Mouse (Mus musculus): Measurements from ENCODE around the gene Actl6a.

Actl6a gene

DNA sequence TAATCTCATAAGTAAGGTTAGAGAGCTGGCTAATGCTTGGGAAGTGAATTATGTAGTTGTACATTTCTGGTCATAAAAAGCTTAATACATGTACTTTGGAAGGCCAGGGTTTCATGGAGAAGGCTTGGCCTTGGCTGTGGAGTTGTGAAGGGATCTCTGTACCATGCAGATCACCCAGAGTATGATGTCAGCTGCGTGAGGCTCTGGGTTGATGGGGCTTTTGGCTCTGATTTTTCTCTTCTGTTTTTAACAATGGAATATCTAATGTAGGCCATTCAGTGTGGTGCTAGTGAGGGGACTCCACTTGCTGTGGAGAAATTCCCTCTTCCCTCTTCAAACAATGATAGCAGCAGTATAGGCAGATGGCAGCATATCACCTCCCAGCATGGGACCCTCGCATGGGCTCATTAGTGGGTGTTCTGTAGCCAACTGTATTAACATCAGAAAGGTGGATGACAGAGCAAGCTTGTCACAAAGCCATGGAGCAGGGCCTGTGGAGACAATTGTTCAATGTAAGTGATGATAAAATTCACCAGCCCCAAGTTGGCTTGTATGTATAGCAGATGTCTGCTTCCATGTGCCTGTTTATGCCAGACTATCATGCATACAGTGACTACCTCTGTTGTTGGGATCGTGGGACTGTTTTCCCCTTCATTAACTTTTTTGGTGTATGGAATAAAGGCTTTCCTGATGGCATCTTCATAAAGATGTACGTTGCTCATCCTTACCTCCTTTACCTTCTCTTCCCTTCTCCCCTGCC, 43.9 kb downstream of the Actl6a start:
- no peak for DNase-seq

DNA sequence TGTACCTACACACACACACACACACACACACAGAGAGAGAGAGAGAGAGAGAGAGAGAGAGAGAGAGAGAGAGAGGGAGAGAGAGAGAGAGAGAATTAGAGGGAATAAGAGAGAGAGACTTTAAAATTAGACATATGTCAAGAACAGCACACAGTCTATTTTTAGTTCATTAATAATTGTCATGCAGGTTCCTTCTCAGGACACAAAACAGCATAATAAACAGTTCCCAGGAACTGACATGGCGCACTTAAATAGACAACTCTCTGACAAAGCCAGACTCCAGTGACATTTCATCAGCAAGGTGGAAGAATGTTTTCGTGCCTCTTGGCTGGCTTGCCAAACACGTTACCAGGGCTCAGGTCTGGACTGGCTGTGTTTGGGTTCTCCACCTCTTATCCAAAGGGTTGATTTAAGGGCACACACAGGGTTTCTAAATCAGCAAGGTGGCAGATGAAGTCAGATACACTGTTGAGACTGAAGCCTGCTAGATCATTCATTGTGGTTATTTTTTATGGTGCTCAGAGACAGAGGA, 48.4 kb downstream of the Actl6a start:
- DNase-seq = no peak

GRCm38 (mm10) chr3:32759212-32759611, 53.1 kb downstream of the Actl6a start:
- no peak for DNase-seq

DNA sequence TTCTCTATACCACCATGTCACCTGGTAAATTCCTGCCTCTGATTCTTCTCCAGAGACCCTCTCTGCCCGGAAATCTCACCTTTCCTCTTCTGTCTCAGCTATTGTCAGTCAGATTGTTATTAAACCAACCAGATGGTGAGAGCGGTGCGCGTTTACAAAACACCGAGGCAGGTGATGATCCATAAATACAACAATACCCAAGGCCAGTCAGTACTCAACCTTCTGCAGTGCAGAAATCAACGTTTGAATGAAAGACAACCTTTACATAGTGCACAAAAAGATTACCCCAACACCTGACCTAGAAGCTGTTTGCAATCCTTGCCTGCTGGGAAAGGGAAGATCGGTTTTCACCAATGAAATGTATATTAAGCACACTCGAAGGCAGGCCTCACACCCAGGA, 56.9 kb downstream of the Actl6a start:
- no peak for DNase-seq

DNA sequence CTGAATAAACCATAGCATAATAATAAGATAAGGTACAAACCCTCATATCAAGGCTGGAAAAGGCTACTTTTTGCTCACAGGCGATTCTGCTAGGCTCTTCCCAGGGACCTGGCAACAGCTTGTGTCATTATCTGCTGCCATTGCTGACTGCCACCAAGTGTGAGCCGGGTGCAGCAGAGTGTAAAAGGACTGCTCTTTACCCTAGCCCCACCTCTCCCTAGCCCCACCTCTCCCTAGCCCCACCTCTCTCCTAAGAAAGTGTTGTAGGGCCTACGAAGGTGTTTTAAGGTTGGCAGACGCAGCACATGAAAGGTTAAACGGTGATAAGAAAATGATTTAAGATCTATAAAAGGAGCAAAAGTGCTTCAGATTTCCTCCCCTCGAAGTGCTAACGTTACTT, 57.8 kb downstream of the Actl6a start:
- DNase-seq = no peak

- DNase-seq = no peak
These were observed 64.7 kb downstream of the Actl6a start for GRCm38 (mm10) chr3:32770781-32771180.
